Mouse (Mus musculus) heart, embryonic 10.5 days (tissue): ENCODE measurements around the gene Capg. TPM values are rescaled to one million over a fixed set of nuclear protein-coding genes. Genes with fewer than 3 reads are reported as not detected.
A peak's percentile ranks its signal among the peaks of the same experiment; 100 is the strongest.

Experiments used
- DNase-seq: peaks from one replicate; pipeline ENCODE4 v3.0.0-alpha.2; 2017; ENCODE audit warnings: low spot score
- H3K27ac ChIP-seq: fragments of 300-500 bp; sonication (generic); 2 replicates; pipeline ENCODE4 v1.5.1; 2016; ENCODE audit warnings: mild to moderate bottlenecking
- H3K27me3 ChIP-seq: fragments of 300-500 bp; sonication (generic); 2 replicates; pipeline ENCODE4 v1.6.1; 2016; ENCODE audit warnings: mild to moderate bottlenecking; ENCODE audit not compliant: poor library complexity, insufficient read depth, severe bottlenecking
- H3K36me3 ChIP-seq: fragments of 300-500 bp; sonication (generic); 2 replicates; pipeline ENCODE4 v1.6.1; 2016; ENCODE audit warnings: mild to moderate bottlenecking, moderate library complexity
- H3K4me1 ChIP-seq: fragments of 300-500 bp; sonication (generic); 2 replicates; pipeline ENCODE4 v1.6.1; 2016; ENCODE audit warnings: mild to moderate bottlenecking
- H3K4me3 ChIP-seq: fragments of 300-500 bp; sonication (generic); 2 replicates; pipeline ENCODE4 v1.5.1; 2016; ENCODE audit warnings: mild to moderate bottlenecking, moderate library complexity
- H3K9me3 ChIP-seq: fragments of 300-500 bp; sonication (generic); 2 replicates; pipeline ENCODE4 v1.6.1; 2016; ENCODE audit warnings: mild to moderate bottlenecking, moderate library complexity
- WGBS: fragments of 180-500 bp; shearing (Covaris S2); methylation state at CpG from one replicate; pipeline ENCODE4 v1.1.7; 2016; 5-methylcytosine and 5-hydroxymethylcytosine counted together
- polyA plus RNA-seq: library from polyadenylated mRNA; unstranded; fragments of >200 nt; fragmentation: Nextera tagmentation; extraction: Ambion mirVana; gene quantifications from 2 replicates; pipeline ENCODE4 v1.2.1, GENCODE M21; 2016

Capg gene
- polyA plus RNA-seq, 1 experiment from 2014 or later, result 23.2 TPM

GRCm38 (mm10) chr6:72535165-72535564 is 9.0 kb upstream of the Capg start:
- H3K4me1 ChIP-seq, result peaks cover 17% of the 10 kb centered on the region
- H3K4me3 ChIP-seq, result peak overlapping the region; percentile 34; the same call in 1 of the 2 replicates
- H3K9me3 ChIP-seq, result no peaks in the 10 kb centered on the region
- WGBS, result 3% methylated on average over 9 of the region's 9 CpGs
- H3K27ac ChIP-seq, result peak overlapping the region; percentile 19; the same call in 1 of the 2 replicates
- no peaks in the 10 kb centered on the region for H3K27me3 ChIP-seq
- peak; percentile 91 for DNase-seq
- no peaks in the 10 kb centered on the region for H3K36me3 ChIP-seq

- Histone ChIP-seq H3K4me1 (peaks cover 12% of the 10 kb centered on the region), H3K9me3 (no peaks in the 10 kb centered on the region), H3K36me3 (no peaks in the 10 kb centered on the region), H3K27me3 (no peaks in the 10 kb centered on the region), H3K4me3 (peak overlapping the region; percentile 72), H3K27ac (peak overlapping the region; percentile 86)
- DNase-seq, result no peak
- 45% methylated on average over 10 of the region's 10 CpGs for WGBS
Observed at GRCm38 (mm10) chr6:72537998-72538500, 6.1 kb upstream of the Capg start.

- H3K36me3 ChIP-seq, result no peaks in the 10 kb centered on the region
- H3K4me1 ChIP-seq, result peaks cover 11% of the 10 kb centered on the region
- DNase-seq, result peak; percentile 97
- H3K27ac ChIP-seq, result peak overlapping the region; percentile 86
- 2% methylated on average over 16 of the region's 16 CpGs for WGBS
- H3K4me3 ChIP-seq, result peak overlapping the region; percentile 72
- no peaks in the 10 kb centered on the region for H3K9me3 ChIP-seq
- no peaks in the 10 kb centered on the region for H3K27me3 ChIP-seq
Observed at GRCm38 (mm10) chr6:72538562-72539031, 5.6 kb upstream of the Capg start.

DNA sequence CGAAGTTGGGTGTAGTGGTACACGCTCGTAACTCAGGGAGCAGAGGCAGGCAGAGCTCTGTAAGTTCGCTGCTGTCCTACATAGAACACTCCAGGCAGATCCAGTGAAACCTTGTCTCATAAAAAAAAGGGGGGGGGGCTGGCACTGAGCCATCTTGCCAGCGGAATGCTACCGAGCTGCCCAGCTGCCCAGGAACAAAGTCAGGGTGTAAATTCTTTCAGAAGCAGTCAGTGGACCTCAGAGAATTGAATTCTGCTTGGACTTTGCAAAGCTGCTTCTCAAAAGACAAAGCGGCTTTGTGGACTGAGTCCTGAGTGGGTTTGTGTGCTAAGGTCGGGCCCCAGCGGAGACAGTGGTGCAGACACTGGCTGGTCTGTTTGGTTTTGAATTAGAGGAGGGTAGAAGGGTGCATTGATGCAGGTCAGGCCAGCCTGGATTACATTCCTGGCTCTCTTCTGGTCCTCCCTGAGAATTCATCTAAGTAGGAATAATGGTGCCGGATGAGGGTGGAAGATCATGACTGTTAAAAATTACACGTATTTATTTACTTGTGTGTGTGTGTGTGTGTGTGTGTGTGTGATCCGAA is 833 bp upstream of the Capg start:
- Histone ChIP-seq H3K4me1 (peaks cover 16% of the 10 kb centered on the region), H3K27me3 (no peaks in the 10 kb centered on the region), H3K36me3 (no peaks in the 10 kb centered on the region), H3K4me3 (no peak overlapping the region), H3K9me3 (no peaks in the 10 kb centered on the region), H3K27ac (no peak overlapping the region)
- WGBS, result 86% methylated on average over 12 of the region's 12 CpGs
- no peak for DNase-seq

GRCm38 (mm10) chr6:72545377-72545776 is 1.2 kb downstream of the Capg start:
- Histone ChIP-seq H3K27me3 (no peaks in the 10 kb centered on the region), H3K9me3 (no peaks in the 10 kb centered on the region), H3K27ac (no peak overlapping the region), H3K4me3 (no peak overlapping the region), H3K36me3 (no peaks in the 10 kb centered on the region), H3K4me1 (peaks cover 21% of the 10 kb centered on the region)
- DNase-seq, result no peak
- 57% methylated on average over 7 of the region's 7 CpGs for WGBS

GRCm38 (mm10) chr6:72547121-72547520 is 2.9 kb downstream of the Capg start:
- peaks cover 28% of the 10 kb centered on the region for H3K4me1 ChIP-seq
- H3K9me3 ChIP-seq, result no peaks in the 10 kb centered on the region
- no peaks in the 10 kb centered on the region for H3K27me3 ChIP-seq
- DNase-seq, result no peak
- 86% methylated on average over 2 of the region's 2 CpGs for WGBS
- H3K4me3 ChIP-seq, result no peak overlapping the region
- no peaks in the 10 kb centered on the region for H3K36me3 ChIP-seq
- H3K27ac ChIP-seq, result no peak overlapping the region

DNA sequence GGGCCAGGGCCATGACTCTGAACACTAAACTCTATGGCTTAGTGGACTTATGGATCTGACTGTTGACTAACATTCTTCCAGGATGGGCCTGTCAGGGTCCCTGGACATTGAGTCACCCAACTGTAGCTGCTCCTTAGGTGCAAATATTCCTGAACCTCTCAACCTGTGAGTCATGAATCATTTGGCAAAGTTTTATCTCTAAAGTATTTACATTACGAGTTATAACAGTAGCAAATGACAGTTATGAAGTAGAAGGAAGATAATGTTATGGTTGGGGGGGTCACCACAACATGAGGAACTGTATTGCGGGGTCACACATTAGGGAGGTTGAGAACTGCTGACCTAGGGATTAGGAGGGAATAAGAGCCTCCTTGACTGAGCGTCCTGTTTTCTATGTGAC is 3.7 kb downstream of the Capg start:
- H3K36me3 ChIP-seq, result no peaks in the 10 kb centered on the region

GRCm38 (mm10) chr6:72549041-72549580 is 4.9 kb downstream of the Capg start:
- Histone ChIP-seq H3K9me3 (no peaks in the 10 kb centered on the region), H3K27me3 (no peaks in the 10 kb centered on the region), H3K36me3 (no peaks in the 10 kb centered on the region), H3K27ac (peak overlapping the region; percentile 52; the same call in 1 of the 2 replicates), H3K4me3 (no peak overlapping the region; the same call in 1 of the 2 replicates), H3K4me1 (peaks cover 39% of the 10 kb centered on the region)
- WGBS, result 54% methylated on average over 9 of the region's 9 CpGs
- DNase-seq, result no peak

More for the DNA sequence above, 3.7 kb downstream of the Capg start:
- 89% methylated on average over 3 of the region's 3 CpGs for WGBS
- DNase-seq, result no peak
- H3K27me3 ChIP-seq, result no peaks in the 10 kb centered on the region
- peaks cover 35% of the 10 kb centered on the region for H3K4me1 ChIP-seq
- no peak overlapping the region for H3K27ac ChIP-seq
- H3K9me3 ChIP-seq, result no peaks in the 10 kb centered on the region
- H3K4me3 ChIP-seq, result no peak overlapping the region

DNA sequence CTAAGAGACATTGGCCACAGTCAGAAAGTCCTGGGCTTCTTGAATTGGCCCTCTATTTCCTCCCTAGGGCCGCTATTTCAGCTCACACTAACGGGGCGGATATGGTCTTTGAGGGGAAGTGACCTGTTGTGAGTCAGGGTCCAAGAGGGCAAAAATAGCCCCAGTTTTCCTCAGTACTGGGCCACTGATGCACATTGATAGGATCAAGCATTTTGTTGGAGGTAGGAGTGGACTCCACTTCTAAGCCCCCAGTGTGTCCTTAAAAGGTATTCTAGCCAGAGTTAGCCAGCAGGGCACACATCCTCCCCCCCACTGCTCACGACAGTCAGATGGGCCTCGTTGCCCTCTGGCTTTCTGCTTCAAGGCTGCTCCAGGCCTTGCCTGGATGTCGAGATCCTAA is 5.8 kb downstream of the Capg start:
- H3K4me3 ChIP-seq, result no peak overlapping the region
- peak overlapping the region; percentile 42; the same call in 1 of the 2 replicates for H3K27ac ChIP-seq
- H3K9me3 ChIP-seq, result no peaks in the 10 kb centered on the region
- no peaks in the 10 kb centered on the region for H3K36me3 ChIP-seq
- peaks cover 33% of the 10 kb centered on the region for H3K4me1 ChIP-seq
- 61% methylated on average over 6 of the region's 6 CpGs for WGBS
- no peak for DNase-seq
- H3K27me3 ChIP-seq, result no peaks in the 10 kb centered on the region

DNA sequence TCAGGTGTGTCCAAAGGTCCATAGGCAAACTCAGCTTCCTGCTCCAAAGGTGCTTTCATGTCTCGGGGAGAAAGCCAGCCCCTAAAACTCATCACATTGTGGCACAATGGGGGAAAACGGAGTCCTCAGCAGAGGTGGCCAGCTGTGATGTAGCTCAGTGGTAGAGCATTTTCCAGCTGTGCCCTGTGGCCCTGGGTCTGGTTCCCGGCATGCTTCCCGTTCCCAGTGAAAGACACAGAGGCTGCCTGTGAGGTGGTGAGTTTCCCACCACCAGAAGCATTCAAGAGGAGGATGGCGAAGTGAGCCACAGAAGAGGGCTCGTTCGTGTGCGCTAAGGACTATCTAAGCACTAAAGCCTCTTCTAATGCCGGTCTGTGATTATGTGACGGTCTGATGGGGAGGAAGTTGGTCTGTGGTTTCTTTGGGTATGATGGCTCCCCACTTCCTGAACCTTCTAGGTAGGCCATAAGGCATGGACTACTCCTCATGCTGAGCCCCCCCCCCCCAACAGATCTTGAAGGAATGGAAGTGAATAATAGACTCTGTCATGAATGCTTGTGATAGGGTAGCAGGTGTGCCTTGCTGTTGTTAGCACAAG is 6.4 kb downstream of the Capg start:
- WGBS, result 82% methylated on average over 10 of the region's 10 CpGs
- Histone ChIP-seq H3K9me3 (no peaks in the 10 kb centered on the region), H3K27me3 (no peaks in the 10 kb centered on the region), H3K4me1 (peaks cover 33% of the 10 kb centered on the region), H3K36me3 (no peaks in the 10 kb centered on the region), H3K27ac (0 out of 2 replicates have a peak overlapping the region, but pooled peaks have one; percentile 90), H3K4me3 (no peak overlapping the region)
- no peak for DNase-seq

GRCm38 (mm10) chr6:72552171-72553078 is 8.2 kb downstream of the Capg start:
- Histone ChIP-seq H3K36me3 (no peaks in the 10 kb centered on the region), H3K4me3 (peak overlapping the region; percentile 57), H3K27ac (peak overlapping the region; percentile 90), H3K9me3 (no peaks in the 10 kb centered on the region), H3K27me3 (no peaks in the 10 kb centered on the region), H3K4me1 (peaks cover 33% of the 10 kb centered on the region)
- peak; percentile 88 for DNase-seq
- 17% methylated on average over 27 of the region's 27 CpGs for WGBS

DNA sequence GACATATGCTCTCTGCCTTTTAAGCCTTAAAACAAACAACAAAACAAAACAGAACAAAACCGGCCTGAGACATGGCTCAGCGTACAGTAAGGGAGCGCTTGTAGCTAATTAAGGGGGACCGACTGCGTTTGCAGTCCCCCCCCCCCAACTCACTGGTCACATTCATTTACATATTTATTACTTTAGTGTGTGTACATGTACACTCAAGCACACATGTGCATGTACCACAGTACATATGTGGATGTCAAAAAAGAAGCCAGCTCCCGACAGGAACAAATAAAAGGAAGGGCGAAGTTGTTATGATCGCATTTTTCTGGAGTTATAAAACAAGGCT is 8.9 kb downstream of the Capg start:
- no peak for DNase-seq
- peak overlapping the region; percentile 90 for H3K27ac ChIP-seq
- no peaks in the 10 kb centered on the region for H3K9me3 ChIP-seq
- peaks cover 33% of the 10 kb centered on the region for H3K4me1 ChIP-seq
- WGBS, result 20% methylated on average over 8 of the region's 8 CpGs
- peak overlapping the region; percentile 57 for H3K4me3 ChIP-seq
- H3K36me3 ChIP-seq, result no peaks in the 10 kb centered on the region
- no peaks in the 10 kb centered on the region for H3K27me3 ChIP-seq
